Comparison of ENCODE assay signal across 12 mouse cellular contexts in the genomic region with DNA sequence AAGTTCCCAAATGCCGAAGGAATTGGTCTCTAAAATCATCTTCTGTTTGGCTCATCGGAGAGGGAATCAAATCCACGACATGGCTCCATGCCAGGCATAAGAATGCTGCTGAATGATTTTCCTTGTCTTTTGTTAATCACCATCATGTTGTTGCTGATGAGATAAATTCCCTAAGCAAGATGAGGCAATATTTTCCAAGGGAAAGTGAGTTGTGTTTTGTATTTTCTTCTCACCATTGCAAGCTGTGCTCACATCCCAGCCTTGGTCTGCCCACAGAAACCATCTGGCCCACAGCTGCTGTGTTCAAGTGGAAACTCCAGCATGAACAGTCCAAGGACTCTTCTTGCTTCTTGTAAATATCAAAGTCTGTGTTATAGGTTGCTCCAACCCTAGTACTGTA. TPM values are rescaled to one million over a fixed set of nuclear protein-coding genes. Genes with fewer than 3 reads are reported as not detected.
DNase-seq lines count a peak whose midpoint lies in the region; ATAC-seq and TF ChIP-seq lines count a peak whose summit lies in the region.
"Had no signal": no experiment of that assay in that cellular context is flagged by ENCODE, and none has a peak within 500 bp of the region (broad histone marks: within the 10 kb centered on the region; RNA-seq: fewer than 3 reads in every experiment).

No protein-coding gene starts in this region.

- ATAC-seq in forebrain, postnatal 0 days, result peak; percentile 51; the same call in 1 of the 2 replicates
- no peak for ATAC-seq in forebrain, embryonic 13.5 days
- ATAC-seq in forebrain, embryonic 12.5 days (ENCODE audit: low FRiP score), result no peak
- ATAC-seq in megakaryocyte-erythroid progenitor cell, adult 5-6 weeks (replicated peaks; ENCODE audit: low FRiP score, low TSS enrichment, poor library complexity, severe bottlenecking), result no peak
- ATAC-seq: hindbrain, postnatal 0 days; Patski had no signal

- DNase-seq in forebrain, postnatal 0 days, result peak; percentile 21
- DNase-seq in gastrocnemius, adult 8-10 months (ENCODE audit: low spot score in 2 of 2), result peak; percentile 32 to 52
- DNase-seq in layer of hippocampus, adult 9-11 months, result peak; percentile 72
- DNase-seq in right cerebral cortex, adult 2 months (ENCODE audit: low spot score in 2 of 2), result peak; percentile 59 to 62
- DNase-seq in thymus, postnatal 36 days, result no peak
- DNase-seq: liver, embryonic 13.5 days had no signal

- no peaks in the 10 kb centered on the region for H3K27me3 ChIP-seq in forebrain, postnatal 0 days (ENCODE audit: insufficient read depth, low read length)
- no peaks in the 10 kb centered on the region for H3K27me3 ChIP-seq in forebrain, embryonic 13.5 days
- no peaks in the 10 kb centered on the region for H3K27me3 ChIP-seq in forebrain, embryonic 12.5 days
- H3K27me3 ChIP-seq: liver, embryonic 13.5 days; Patski had no signal

- H3K4me3 ChIP-seq in forebrain, postnatal 0 days (ENCODE audit: low read depth, low read length), result no peak overlapping the region
- no peak overlapping the region for H3K4me3 ChIP-seq in forebrain, embryonic 13.5 days
- H3K4me3 ChIP-seq in forebrain, embryonic 12.5 days (replicated peaks), result no peak overlapping the region
- H3K4me3 ChIP-seq: erythroblast, embryonic 14.5 days; liver, embryonic 13.5 days had no signal

- no peak overlapping the region for H3K27ac ChIP-seq in forebrain, postnatal 0 days (ENCODE audit: low read depth, low read length)
- no peak overlapping the region for H3K27ac ChIP-seq in forebrain, embryonic 13.5 days
- no peak overlapping the region for H3K27ac ChIP-seq in forebrain, embryonic 12.5 days
- H3K27ac ChIP-seq: hindbrain, postnatal 0 days; liver, embryonic 13.5 days had no signal

- no peaks in the 10 kb centered on the region for H3K36me3 ChIP-seq in forebrain, postnatal 0 days (ENCODE audit: insufficient read depth)
- H3K36me3 ChIP-seq in forebrain, embryonic 13.5 days (ENCODE audit: poor library complexity, severe bottlenecking), result no peaks in the 10 kb centered on the region
- H3K36me3 ChIP-seq in forebrain, embryonic 12.5 days (replicated peaks), result no peaks in the 10 kb centered on the region
- H3K36me3 ChIP-seq: liver, embryonic 13.5 days had no signal

- no peaks in the 10 kb centered on the region for H3K9me3 ChIP-seq in forebrain, postnatal 0 days (ENCODE audit: low read length)
- no peaks in the 10 kb centered on the region for H3K9me3 ChIP-seq in forebrain, embryonic 13.5 days (replicated peaks)
- no peaks in the 10 kb centered on the region for H3K9me3 ChIP-seq in forebrain, embryonic 12.5 days
- H3K9me3 ChIP-seq: liver, embryonic 13.5 days had no signal

- no peak overlapping the region for H3K9ac ChIP-seq in forebrain, postnatal 0 days
- H3K9ac ChIP-seq in forebrain, embryonic 13.5 days, result no peak overlapping the region
- no peak overlapping the region for H3K9ac ChIP-seq in forebrain, embryonic 12.5 days
- H3K9ac ChIP-seq: liver, embryonic 13.5 days had no signal

- TF ChIP-seq CTCF in forebrain, postnatal 0 days (IDR thresholded peaks at IDR 0.05; ENCODE audit: low read depth), result no peak

- H3K4me2 ChIP-seq in forebrain, postnatal 0 days (ENCODE audit: low read depth), result no peak overlapping the region
- H3K4me2 ChIP-seq in forebrain, embryonic 13.5 days, result no peak overlapping the region
- H3K4me2 ChIP-seq in forebrain, embryonic 12.5 days, result no peak overlapping the region
- H3K4me2 ChIP-seq: liver, embryonic 13.5 days had no signal

- no peaks in the 10 kb centered on the region for H3K4me1 ChIP-seq in forebrain, postnatal 0 days (ENCODE audit: insufficient read depth)
- no peaks in the 10 kb centered on the region for H3K4me1 ChIP-seq in forebrain, embryonic 13.5 days
- H3K4me1 ChIP-seq in forebrain, embryonic 12.5 days, result no peaks in the 10 kb centered on the region
- H3K4me1 ChIP-seq: liver, embryonic 13.5 days had no signal

- WGBS in forebrain, postnatal 0 days, result 73% methylated on average over 3 of the region's 3 CpGs
- WGBS in forebrain, embryonic 13.5 days, result 92% methylated on average over 3 of the region's 3 CpGs
- WGBS in forebrain, embryonic 12.5 days, result 91% methylated on average over 3 of the region's 3 CpGs

RNA-seq across cellular contexts. Expression of gene Fibin, which starts 48.4 kb away (rescaled TPM):
- 7.1 and 8.9 TPM in 2 replicates for total RNA-seq in forebrain, postnatal 0 days (2014; rRNA removed)
- 3.6 and 4.0 TPM in 2 replicates for polyA plus RNA-seq in forebrain, postnatal 0 days (2015; fragmentation: Nextera tagmentation; extraction: Ambion mirVana)
- polyA plus RNA-seq in forebrain, embryonic 13.5 days (2015; fragmentation: Nextera tagmentation; extraction: Ambion mirVana), result 0.84 and 1.2 TPM in 2 replicates
- total RNA-seq in gastrocnemius, adult 8-10 months (2022), result 10 to 100 TPM in 2 of 4 experiments, 1 to 10 TPM in 2; 6.7 to 34.6 (median 9.6) TPM
- polyA plus RNA-seq in forebrain, embryonic 12.5 days (2016; fragmentation: Nextera tagmentation; extraction: Ambion mirVana), result 6.0 and 8.7 TPM in 2 replicates
- total RNA-seq in megakaryocyte-erythroid progenitor cell, adult 5-6 weeks (2014; fragmentation: Nextera tagmentation), result not detected in 2 replicates
- not detected in 2 replicates for total RNA-seq in megakaryocyte-erythroid progenitor cell, adult 5-6 weeks (2017)
- polyA plus RNA-seq: erythroblast, embryonic 14.5 days; Patski had no signal

Comparison
In these comparisons a context has a peak if more than half of its experiments do, and no peak if none do; other contexts are left out.
1. DNase-seq: peak in forebrain, postnatal 0 days (single experiment), gastrocnemius, adult 8-10 months (2 of 2), layer of hippocampus, adult 9-11 months (single experiment) and right cerebral cortex, adult 2 months (2 of 2); none in thymus, postnatal 36 days (0 of 2).